Mouse (Mus musculus) R1 (cell line): ENCODE data around the gene Capn15.

ENCODE experiments used
- DNase-seq: peaks from one replicate; pipeline ENCODE4 v3.0.0-alpha.2; 2018; ENCODE audit warnings: low read depth, low spot score

Capn15 gene

DNA sequence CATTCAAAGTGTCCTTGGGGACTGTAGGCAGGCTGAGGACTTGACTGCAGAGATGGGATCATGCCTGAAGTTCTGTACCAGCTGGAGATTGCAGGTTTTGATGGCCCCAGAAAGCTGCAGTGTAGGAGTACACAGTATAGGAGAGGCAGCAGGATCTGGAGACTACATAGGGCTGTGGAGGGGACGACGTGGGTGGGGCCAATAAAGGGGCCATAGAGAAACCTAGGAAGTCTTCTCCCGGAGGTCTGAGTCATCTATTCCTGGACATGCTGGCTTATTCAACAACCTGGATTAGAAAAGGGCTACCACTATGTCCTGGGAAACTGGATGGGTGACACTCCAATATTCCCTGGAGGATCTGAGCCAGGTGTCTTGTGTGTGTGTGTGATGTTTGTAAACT, 29.9 kb downstream of the Capn15 start:
- no peak for DNase-seq

DNA sequence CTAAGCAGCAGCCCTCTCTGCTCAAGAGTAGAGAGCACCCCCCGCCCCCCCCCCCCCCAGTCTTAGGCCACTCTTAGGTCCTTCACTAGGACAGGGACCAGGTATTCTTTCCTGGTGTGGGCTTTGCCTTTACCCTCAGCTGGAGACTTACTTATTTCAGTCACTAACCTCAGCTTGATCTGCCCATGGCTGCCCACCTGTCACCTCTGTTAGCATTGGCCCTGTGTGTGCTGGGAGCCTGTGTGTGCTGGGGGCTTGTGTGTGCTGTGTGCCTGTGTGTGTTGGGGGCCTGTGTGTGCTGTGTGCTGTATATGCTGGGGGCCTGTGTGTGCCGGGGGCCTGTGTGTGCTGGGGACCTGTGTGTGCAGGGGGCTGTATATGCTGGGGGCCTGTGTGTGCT, 30.9 kb downstream of the Capn15 start:
- no peak for DNase-seq

DNA sequence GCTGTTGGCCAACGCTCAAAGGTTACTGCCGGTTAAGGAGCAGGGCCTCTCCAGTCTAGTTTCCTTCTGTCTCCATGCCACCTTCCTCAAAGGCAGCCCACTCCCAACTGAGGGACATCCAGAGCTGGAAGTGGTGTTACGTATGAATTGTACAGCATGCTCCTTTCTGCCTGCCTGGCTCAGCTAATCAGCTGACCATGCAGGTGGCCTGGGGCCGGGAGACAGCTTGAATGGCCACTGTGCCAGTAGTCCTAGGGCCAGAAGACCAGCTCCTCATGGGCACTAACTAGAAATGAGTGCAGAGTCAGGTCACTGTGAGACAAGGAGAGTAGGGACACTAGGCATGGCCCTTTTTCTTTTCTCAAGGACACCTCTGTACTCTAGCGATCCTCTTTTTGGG, 32.4 kb downstream of the Capn15 start:
- DNase-seq, result no peak

DNA sequence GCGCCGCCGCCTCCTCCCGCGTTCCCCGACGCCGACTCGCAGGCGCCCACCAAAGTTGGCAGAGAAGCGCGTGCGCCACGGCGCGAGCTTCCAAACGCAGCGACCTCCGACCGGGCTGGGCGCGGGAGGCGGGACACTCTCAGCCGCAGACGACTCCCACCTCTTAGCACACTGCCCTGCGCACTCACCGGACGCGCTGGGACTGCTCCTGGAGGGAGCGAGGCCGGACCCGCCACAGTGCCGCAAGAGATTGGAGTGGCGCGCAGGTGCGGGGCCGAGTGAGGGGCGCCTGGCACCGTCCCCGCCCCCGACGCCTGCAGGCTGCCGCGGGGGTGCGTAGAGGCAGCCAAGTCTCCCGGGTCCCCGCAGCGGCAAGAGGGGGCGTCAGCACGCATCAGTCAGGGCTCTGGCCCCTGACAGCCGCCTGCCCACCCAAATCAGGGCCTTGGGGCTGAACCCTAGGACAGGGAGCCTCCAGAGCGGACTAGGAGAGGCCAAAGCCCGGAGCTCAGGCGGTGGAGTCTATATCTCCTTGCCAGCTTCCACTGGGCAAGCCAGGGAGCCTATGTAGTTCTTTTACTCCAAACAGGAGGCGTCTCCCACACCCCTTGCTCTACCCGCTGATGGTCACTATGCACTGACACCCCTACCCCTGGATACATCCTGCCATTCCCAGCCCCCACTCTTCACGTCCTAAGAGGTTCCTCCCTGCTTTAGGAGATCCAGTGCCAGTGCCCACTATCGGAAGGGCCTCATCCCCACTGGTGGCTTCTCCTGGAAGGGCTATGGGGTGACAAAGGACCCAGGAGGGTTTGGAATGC, 33.6 kb downstream of the Capn15 start, which contains the start of gene A930017K11Rik:
A930017K11Rik (minus strand) TSS at position 763 of the 821 bp plus-strand sequence.
- peak; percentile 67 for DNase-seq

DNA sequence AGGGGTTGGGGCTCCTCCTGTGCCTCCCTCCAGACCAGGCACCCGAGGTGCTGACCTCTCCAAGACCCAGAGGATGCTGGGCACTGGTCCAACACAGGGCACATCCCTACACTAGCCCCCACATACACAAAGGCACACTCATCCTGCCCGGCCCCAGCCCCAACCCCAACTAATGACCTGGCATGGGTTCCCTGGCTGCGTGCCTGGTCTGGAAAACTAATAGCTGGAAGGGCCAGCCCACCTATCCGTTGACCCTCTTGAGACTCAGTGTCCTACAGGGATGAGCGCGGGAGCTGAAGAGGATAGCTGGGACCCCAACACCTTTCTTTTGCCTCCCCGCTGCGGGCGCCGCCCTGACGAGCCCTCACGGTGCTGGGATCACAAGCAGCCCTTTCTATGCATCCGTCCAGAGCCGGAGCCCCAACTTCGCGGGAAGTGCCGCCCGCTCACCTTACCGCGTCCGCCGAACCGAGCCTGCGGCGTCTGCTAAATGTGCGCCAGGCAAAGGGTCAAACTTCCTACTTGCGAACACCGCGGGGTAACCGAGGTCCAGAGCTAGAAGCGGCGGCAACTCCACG, 34.3 kb downstream of the Capn15 start:
- no peak for DNase-seq

DNA sequence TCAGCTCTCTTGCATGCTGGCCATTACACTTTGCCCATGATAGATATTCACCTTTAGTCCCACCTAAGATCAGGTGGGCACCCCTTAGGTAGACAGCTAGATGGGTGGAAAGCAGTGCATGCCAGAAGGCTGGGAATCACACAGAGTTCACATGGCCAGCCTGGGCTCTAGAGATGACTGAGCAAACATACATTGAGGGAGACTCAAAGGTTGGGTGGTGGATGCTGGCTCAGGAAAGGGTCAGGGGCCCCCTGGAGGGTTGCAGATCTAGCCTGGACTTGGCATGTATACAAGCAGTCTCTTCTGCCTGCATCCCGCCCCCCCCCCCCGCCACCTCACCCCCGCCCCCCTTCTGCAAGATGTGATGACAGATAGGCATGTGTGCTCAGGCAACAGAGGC, 34.9 kb downstream of the Capn15 start:
- no peak for DNase-seq

DNA sequence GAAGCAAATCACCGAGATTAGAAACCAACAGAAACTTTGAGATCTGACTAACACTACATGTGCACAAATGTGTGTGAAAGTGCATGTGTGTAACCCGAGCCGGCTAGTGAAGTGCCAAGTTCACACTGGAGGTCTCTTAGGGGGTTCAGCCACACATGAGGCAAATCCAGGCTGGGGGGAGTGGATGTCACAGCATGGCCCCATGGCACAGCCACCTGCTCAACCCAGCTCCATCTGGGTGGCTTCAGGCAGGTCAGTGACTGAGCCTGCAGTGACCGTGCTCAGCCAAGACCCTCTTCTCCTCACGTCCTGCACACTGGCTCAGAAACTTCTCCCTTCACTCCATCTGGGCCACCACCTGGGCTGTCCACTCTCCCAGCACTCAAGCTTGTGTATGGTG, 35.6 kb downstream of the Capn15 start:
- DNase-seq, result no peak

DNA sequence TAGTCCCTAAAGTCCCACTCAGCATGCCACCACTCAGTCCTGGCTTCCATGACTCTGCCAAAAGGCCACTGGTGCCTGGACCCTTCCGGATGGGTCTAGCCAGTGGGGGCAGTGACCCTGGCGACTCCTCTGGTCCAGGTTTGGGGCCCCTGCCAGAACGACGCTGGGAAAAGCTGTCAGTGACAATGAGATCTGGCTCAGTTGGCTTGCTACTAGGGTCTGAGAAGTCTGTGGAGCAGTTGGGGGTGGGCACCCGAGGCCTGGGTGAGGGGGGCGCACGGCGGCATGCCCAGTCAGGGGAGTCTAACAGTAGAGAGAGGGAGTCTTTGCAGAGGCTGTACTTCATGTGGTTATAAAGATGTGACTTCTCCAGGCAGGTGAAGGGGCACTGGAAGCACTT, 37.5 kb downstream of the Capn15 start:
- DNase-seq, result no peak

DNA sequence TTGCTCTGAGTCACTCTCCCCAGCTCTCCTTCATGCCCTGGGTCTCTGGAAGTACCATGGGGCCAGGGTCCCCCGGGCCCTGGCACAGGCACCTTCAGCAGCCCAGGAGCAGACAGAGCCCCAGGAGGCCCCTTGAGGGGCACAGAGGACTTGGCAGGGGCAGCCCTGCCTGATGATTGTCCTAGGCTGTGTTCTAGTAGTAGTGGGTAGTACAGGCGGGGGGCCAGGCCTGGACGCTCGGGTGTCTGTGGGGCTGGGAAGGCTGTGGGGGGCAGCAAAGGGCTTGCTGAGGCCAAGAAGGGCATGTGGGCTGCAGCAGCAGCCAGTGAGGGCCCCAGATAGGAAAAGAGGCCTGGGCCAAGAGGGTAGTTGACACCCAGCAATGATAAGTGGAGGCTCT, 38.0 kb downstream of the Capn15 start:
- no peak for DNase-seq

DNA sequence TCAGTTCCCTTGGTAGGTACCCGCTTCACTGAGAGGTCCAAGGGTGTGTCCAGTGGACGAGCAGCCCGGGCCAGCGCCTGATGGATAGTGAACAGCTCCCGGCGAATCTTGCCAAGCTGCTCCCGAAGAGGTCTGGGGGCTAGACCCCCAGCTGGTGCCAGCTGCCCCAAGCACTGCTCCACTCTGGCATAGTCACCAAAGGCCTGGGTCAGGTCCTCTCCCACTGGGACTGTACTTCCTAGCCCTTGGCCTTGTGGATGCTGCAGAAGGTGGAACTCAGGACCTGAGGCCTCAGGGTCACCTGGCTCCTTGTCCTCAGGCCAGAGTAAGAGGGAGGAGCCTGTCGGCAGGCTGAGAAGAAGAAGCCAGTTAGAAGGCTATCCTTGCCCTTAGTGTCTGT, 38.7 kb downstream of the Capn15 start:
- DNase-seq, result no peak

DNA sequence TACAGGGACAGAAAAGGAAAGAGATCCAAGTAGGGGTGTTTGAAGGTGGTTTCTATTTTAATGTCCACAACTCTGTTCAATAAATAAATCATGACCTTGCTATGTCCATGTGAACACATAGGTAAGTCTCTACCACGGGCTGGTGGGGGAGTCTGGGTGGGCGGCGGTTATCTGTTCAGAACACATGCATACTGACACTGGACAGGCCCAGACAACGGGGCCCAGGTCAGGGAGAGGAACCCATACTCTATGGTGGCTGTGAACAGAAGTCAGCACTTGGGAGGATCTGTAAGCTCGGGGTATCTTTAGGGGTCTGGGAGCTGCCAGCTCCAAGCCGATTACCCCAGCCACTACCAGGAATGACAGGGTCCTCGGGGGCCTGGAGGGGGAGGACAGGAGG, 39.2 kb downstream of the Capn15 start:
- no peak for DNase-seq

DNA sequence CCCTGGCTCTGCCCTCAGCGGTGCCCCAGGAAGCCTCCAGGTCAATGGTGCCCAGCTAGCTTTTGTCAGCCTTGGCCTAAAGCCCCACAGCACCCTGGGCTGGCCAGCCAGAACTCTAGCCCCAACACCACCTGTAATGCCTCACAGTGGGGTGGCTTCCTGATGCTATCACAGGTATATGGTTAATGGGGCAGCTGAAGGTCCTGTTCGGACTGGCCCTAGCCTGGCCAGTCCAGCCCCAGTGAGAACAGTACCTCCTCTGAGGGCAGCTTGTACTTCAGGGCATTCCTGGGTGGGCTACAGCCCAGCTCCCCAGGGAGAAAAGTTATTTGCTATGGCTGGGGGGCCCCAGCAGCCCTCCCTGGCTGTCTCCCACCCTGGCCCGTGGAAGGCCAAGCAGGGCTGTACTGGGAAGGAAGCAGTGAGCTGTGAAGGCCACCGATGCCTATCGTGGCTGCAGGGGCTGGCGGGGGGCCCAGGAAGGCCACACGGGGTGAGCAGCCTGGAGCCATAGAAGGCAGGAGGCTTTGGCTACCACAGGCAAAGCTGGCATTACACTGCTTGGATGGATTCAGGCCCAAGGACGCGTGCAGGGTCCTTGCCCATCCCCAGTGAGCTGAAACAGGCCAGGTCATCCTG, 40.0 kb downstream of the Capn15 start:
- no peak for DNase-seq

DNA sequence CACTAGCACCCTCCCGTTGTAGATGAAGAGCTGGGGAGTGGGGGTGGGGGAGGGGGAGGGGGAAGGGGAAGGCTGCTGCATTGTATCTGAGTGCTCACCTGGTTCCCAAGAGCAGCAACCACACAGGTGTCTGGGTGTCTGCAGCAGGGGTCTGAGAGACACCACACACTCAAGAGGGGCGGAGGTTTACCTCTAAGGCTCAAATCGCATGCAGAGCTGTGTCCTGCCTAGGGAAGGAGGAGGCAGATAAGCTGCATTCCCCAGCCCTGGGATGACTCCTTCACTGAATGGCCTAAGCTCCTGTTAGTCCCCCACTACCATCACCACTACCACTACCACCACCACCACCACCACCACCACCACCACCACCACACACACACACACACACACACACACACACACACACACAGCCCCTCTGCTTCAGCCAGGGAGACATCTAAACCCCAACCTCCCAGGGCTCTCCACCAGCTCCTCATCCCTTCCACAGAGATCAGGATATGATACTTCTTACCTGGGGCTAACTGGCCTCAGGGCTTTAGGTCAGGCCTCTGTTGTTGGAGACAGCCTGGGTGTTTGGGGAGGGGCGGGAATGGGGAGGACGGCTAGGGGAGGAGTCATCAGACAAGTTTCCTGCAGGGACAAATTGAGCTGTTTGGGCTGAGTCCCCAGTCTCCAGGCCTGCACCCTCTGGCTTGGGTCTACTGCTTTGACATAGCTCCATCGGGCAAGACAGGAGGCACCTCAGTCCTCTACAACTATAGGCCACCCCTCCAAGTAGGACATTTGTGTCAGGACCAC, 41.0 kb downstream of the Capn15 start, which contains the start of the genes Pigq and Nhlrc4:
Pigq (minus strand) TSS at position 571 of the 798 bp plus-strand sequence.
Nhlrc4 (minus strand) TSS at position 596 of the 798 bp plus-strand sequence.
- peak; percentile 29 for DNase-seq

DNA sequence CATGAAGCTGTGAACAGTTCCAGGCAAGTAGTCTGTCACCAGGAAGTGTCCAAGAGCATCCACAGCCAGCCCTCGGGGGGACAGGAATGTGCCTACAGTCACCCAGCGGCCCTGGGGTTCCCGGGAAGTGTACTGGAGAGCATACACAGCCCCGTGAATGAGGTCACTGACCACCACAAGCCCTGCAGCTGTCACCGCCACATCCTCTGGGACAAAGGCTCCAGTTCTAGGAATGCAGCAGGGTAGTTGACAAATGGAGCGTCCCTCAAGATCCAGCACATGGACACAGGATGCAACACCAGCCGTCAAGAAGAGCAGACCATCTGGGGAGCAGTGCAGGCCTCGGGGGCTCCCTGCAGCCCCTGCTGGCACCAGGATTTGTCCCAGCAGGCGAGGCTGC, 41.8 kb downstream of the Capn15 start:
- DNase-seq, result no peak

DNA sequence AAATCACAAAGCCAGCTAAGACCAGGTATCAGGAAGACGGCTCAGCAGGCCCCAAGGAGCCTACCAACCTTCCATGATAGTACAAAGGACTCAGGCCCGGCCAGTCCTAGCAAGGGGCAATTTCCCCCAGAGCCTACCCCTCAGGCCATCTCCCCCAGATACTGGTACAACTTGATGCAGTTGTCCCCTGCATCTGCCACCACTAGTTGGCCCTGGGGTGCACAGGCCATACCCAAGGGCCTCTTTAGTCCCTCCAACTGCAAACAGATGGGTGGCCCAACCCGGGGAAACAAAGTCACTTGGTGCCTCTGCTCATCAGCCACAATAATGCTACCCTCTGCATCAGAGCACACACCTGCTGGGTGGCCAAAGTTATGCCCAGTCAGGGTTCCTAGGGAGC, 42.4 kb downstream of the Capn15 start:
- no peak for DNase-seq

DNA sequence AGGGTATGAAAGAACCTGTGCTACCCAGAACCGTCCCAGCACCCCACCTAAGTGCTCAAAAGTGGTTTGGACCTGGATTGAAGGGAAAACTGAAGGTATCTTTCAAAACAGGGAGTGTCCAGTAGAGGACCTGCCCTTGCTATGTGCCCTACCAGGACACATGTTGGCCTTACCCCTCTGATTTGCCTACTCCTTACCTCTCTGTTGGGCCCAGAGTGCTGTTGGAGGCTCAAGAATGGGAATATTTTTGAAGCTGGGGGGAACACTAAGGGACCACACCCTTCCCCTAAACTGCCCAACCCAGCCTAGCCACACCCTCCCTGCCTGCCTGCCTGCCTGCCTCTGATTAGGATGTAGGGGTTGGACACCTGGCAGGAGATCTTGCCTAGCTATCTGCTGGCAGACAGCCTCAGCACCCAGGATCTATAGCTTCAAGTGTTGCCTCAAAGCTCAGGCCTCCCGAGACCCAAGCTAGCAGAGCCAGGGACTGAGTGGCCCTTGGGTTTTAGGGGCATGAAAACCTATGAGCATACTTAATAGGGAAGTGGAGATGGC, 42.9 kb downstream of the Capn15 start:
- DNase-seq, result no peak

DNA sequence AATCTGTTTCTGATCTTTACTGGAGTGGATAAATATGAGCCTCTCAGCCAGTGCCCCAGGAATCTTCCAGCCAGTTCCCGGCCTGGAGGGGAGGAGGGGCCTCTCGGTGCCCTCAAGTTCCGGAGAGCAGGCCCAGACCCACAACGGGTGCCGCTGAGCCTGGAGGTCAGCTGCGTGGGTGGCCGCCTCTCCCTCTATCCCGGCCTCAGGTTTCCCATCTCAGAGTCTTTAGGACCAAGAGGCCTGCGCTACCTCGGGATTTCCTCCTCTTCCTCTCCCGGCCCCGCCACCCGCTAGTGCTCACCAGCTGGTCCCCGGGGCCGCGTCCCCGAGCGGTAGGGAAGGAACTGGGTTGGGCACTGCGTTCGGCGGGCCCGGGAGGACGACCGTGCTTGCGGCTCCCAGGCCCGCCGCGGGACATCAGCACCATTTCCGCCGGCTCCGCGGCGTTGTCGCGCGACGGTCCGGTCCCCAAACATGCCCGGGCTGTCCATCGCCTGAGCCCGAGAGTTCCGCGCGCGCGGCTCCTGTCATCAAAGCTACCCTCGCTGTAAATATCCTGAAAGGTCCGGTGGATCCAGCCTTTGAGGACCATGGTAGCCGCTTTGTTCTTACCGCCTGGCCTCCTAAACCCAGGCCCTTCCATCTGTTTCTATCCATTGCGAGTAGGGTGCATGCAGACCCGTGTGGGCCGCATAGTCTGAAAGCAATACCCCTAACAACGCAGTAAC, 43.9 kb downstream of the Capn15 start:
- peak; percentile 71 for DNase-seq

DNA sequence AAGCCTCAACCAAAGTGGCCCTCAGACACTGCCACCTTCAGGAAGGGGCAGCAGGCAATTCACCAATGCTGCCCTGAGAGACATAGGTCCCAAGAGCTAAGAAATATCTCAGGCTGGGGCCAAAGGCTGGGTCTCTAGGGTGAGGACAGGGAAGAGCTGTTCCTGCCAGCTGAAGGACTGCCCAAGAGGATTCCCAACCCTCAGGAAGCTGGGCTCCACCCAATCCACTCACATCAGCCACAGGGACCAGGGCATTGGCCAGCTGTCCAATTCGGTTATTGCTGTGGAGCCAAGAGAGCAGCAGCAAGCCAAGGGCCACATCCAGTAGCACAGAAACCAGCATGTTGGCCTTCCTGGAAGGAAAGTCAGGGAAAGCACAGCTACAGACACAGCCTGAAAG, 51.1 kb downstream of the Capn15 start:
- DNase-seq, result no peak

DNA sequence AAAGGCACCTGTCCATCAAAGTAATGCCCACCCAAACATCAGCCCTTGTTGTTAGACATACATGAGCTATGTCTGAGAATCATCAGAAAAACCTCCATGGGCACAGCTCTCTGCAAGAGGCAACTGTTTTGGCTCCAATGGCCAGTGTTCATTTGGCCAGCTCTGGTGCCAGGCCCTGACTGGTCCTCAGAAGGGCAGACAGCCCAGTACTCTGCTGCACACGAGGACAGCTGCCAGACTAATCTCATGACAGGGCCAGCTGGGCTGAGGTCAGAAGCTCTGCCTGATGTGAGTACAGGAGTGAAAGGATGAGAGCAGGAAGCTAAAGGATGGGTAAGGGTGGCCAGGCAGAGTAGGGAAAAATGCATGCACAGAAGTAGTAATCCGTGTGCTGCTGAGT, 60.2 kb downstream of the Capn15 start:
- no peak for DNase-seq

DNA sequence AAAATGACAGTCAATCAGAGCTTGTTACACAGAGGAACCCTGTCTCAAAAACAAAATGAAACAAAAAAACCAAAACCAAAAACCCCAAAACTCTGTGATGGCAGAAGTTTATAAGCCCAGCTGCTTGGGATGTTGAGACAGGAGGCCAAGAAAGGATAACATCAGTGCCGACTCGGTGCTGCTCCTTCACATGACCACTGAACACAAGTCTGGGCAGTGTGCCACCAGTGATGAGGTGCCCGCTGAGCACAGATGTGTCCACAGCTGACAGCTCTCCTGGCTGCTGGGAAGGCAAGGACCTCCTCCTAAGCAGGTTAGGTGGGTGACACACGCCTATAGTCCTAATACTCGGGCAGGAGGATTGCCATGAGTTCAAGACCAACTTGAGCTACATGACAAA, 63.5 kb downstream of the Capn15 start:
- no peak for DNase-seq
